Mouse (Mus musculus): ENCODE measurements around the gene Tex9.

- TF ChIP-seq EP300 (IDR thresholded peaks at IDR 0.05; ENCODE audit: low read depth) (no peak), CTCF (IDR thresholded peaks at IDR 0.05; ENCODE audit: low read depth) (no peak)
Measured at GRCm38 (mm10) chr9:72450363-72450762, 41.6 kb downstream of the Tex9 start.
